Mouse (Mus musculus) ES-E14 (cell line): ENCODE measurements around the gene Themis3. TPM values are rescaled to one million over a fixed set of nuclear protein-coding genes. Genes with fewer than 3 reads are reported as not detected.

Source experiments
- DNase-seq: peaks from one replicate; pipeline ENCODE4 v3.0.0-alpha.2; 2013; ENCODE audit warnings: low read depth, low spot score
- H3K27ac ChIP-seq: 2 replicates; pipeline ENCODE4 v1.5.1; 2012; ENCODE audit warnings: low read depth, mild to moderate bottlenecking, low read length, moderate library complexity, mixed read lengths; ENCODE audit not compliant: poor library complexity, insufficient read depth, severe bottlenecking
- H3K36me3 ChIP-seq: 2 replicates; pipeline ENCODE4 v1.6.1; 2012; ENCODE audit warnings: mild to moderate bottlenecking, low read length, moderate library complexity, mixed read lengths; ENCODE audit not compliant: control insufficient read depth, poor library complexity, insufficient read depth, severe bottlenecking
- H3K4me1 ChIP-seq, 2 experiments: fragments of 150-350 bp in 1 of 2; sonication (generic) in 1 of 2; 2 replicates each; pipeline ENCODE4 v1.6.1; 2012; ENCODE audit warnings: low read length in 2 of 2, mild to moderate bottlenecking in 1 of 2, mixed read lengths in 1 of 2; ENCODE audit not compliant: control insufficient read depth in 2 of 2, insufficient read depth in 2 of 2, poor library complexity in 1 of 2
- H3K4me3 ChIP-seq, 2 experiments: fragments of 150-350 bp in 1 of 2; sonication (generic) in 1 of 2; 2 replicates each; pipeline ENCODE4 v1.5.1; 2012; ENCODE audit warnings: low read length in 2 of 2, low read depth in 1 of 2, mild to moderate bottlenecking in 1 of 2, mixed read lengths in 1 of 2; ENCODE audit not compliant: insufficient read depth in 1 of 2, poor library complexity in 1 of 2, severe bottlenecking in 1 of 2
- H3K9ac ChIP-seq: 2 replicates; pipeline ENCODE4 v1.6.1; 2012; ENCODE audit warnings: low read depth, mild to moderate bottlenecking, low read length, mixed read lengths; ENCODE audit not compliant: poor library complexity, insufficient read depth, severe bottlenecking
- H3K9me3 ChIP-seq: fragments of 150-350 bp; sonication (generic); 2 replicates; pipeline ENCODE4 v1.6.1; 2012; ENCODE audit warnings: low read depth, mild to moderate bottlenecking, low read length; ENCODE audit not compliant: control insufficient read depth, insufficient read depth
- CHD2 ChIP-seq: IDR thresholded peaks from 2 replicates; pipeline ENCODE4 v1.6.1; 2014; ENCODE audit warnings: mild to moderate bottlenecking, low read depth, low read length, inconsistent platforms
- HCFC1 ChIP-seq: IDR thresholded peaks from 2 replicates; pipeline ENCODE4 v1.6.1; 2012; ENCODE audit warnings: low read length, inconsistent platforms, borderline replicate concordance; ENCODE audit not compliant: insufficient read depth
- MAFK ChIP-seq: IDR thresholded peaks from 2 replicates; pipeline ENCODE4 v1.6.1; 2014; ENCODE audit warnings: mild to moderate bottlenecking, low read depth, low read length, inconsistent platforms; ENCODE audit not compliant: insufficient read depth
- ZC3H11A ChIP-seq: IDR thresholded peaks from 2 replicates; pipeline ENCODE4 v1.6.1; 2012; ENCODE audit warnings: low read depth, mild to moderate bottlenecking, inconsistent platforms, low read length, borderline replicate concordance
- ZNF384 ChIP-seq: IDR thresholded peaks from 2 replicates; pipeline ENCODE4 v1.6.1; 2012; ENCODE audit warnings: low read depth, low read length, inconsistent platforms
- in situ Hi-C, 2 experiments: fragments of 600-800 bp; cut with MboI; formaldehyde crosslinking; loops; one replicate each; pipeline ENCODE4 v1.15.1; 2025; ENCODE audit warnings: low sequenced_read_pairs in 2 of 2, inconsistent platforms in 1 of 2; ENCODE audit not compliant: unreplicated experiment in 2 of 2
- total RNA-seq: library from RNA; depleted of rRNA; stranded (reverse); fragments of 300-350 nt; gene quantifications from 2 replicates; pipeline ENCODE4 v1.2.3, GENCODE M21; 2012; rRNA removed

The Themis3 gene
- total RNA-seq, 1 experiment = 0.13 TPM

GRCm38 (mm10) chr17:66510221-66510683 is 84.2 kb downstream of the Themis3 start:
- no peak overlapping the region for H3K9ac ChIP-seq
- H3K4me3 ChIP-seq = no peak overlapping the region
- peaks cover 7% of the 10 kb centered on the region; the same call in 1 of the 2 replicates for H3K36me3 ChIP-seq
- DNase-seq = no peak
- in situ Hi-C loops = no loop called here
- H3K4me1 ChIP-seq = peaks cover 11 to 25% of the 10 kb centered on the region in 2 experiments; a peak in 3 of 4 replicates
- no peak overlapping the region for H3K27ac ChIP-seq
- H3K9me3 ChIP-seq = no peaks in the 10 kb centered on the region
- TF ChIP-seq ZNF384 (no peak), MAFK (no peak), ZC3H11A (no peak), HCFC1 (no peak), CHD2 (no peak)

GRCm38 (mm10) chr17:66507049-66507954 is 87.1 kb downstream of the Themis3 start:
- H3K9me3 ChIP-seq = no peaks in the 10 kb centered on the region
- no peak overlapping the region for H3K27ac ChIP-seq
- TF ChIP-seq CHD2 (no peak), ZNF384 (no peak), ZC3H11A (no peak), HCFC1 (no peak), MAFK (no peak)
- no peak overlapping the region for H3K4me3 ChIP-seq
- peaks cover 3 to 17% of the 10 kb centered on the region in 2 experiments; a peak in 2 of 4 replicates for H3K4me1 ChIP-seq
- in situ Hi-C loops = no loop called here
- no peak for DNase-seq
- H3K36me3 ChIP-seq = peaks cover 11% of the 10 kb centered on the region
- no peak overlapping the region for H3K9ac ChIP-seq

DNA sequence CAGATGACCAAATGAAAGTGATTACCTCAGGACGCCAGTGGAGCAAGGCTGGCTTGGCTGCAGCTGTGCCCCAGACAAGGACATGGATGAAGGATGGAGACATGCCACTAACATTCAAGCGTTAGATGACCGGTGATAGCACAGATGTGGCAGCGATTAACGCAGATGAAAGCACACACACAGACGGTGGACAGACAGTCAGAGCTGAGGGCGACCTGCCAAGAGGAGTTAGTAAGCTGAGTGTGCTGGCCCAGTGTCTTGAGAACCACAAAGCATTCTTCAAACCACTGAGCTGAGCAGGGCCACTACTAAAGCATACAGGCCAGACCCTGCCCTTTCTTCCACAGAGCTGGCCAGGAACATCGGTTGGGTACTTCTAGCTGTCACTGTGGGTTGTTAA is 89.5 kb downstream of the Themis3 start:
- no peak for DNase-seq
- Histone ChIP-seq H3K27ac (no peak overlapping the region), H3K36me3 (peaks cover 16% of the 10 kb centered on the region), H3K9me3 (no peaks in the 10 kb centered on the region), H3K4me1 (peaks cover 3% of the 10 kb centered on the region in 2 experiments; a peak in 1 of 4 replicates), H3K9ac (no peak overlapping the region), H3K4me3 (no peak overlapping the region)
- in situ Hi-C loops = no loop called here
- TF ChIP-seq MAFK (no peak), ZC3H11A (no peak), HCFC1 (no peak), ZNF384 (no peak), CHD2 (no peak)

Other genes starting within 250 kb of the Themis3 start
- 75.8 and 104 TPM in 2 replicates for gene Mtcl1, start 144.9 kb downstream of the Themis3 start, total RNA-seq
- 20.1 and 22.8 TPM in 2 replicates for gene Rab12, start 74.9 kb downstream of the Themis3 start, total RNA-seq